Mouse (Mus musculus) B cell, adult 2 months (primary cell): ENCODE results near the gene Adam21.
"Not testable (repeated sequence)": the region's sequence is repeated elsewhere in the genome, so short reads cannot be mapped to it uniquely, and the experiment has no call there.

Experiments used
- DNase-seq, 2 experiments: peaks; one replicate each; pipeline ENCODE4 v3.0.0; 2022

Gene Adam21

DNA sequence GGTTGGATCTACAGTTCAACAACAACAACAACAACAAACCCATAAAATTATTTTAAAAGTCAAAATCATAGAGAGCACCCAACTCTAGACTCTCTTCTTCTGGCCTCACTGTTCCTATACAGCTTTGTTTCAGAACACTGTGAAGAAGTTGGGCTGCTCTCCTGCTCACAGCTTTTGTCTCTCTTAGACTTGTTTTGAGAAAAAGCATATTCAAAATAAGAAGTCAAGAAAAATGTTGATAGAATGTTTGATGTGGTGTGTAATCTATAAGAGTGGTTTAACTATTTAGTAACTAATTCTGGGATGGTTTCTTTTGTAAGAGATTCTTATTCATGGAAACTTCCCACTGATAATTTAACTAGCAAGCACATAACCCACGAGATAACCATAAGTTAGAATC lies at the start of gene Adam21:
TSS of gene Adam21 (minus strand) at position 101 of the 400 bp plus-strand sequence.
- no peak for DNase-seq

DNA sequence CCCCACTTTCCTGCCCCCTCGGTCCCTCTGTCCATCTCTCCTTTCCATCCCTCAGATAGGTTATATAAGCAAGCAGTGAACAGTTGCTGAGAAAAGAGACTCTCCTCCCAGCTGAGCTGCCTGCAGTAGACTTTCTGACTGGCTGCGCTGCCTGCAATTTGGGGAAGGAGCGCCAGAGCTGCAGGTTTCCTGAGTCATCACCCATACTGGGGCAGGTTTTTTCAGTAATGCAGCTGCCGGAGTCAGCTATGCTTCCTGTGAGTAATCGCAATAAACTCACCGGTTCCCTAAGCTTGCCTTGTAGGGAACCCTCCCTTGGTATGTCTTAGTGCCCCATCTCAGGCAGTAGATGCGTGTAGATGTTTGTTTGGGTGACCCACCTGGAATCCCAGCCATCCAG lies 48.7 kb upstream of the Adam21 start:
- no peak for DNase-seq

DNA sequence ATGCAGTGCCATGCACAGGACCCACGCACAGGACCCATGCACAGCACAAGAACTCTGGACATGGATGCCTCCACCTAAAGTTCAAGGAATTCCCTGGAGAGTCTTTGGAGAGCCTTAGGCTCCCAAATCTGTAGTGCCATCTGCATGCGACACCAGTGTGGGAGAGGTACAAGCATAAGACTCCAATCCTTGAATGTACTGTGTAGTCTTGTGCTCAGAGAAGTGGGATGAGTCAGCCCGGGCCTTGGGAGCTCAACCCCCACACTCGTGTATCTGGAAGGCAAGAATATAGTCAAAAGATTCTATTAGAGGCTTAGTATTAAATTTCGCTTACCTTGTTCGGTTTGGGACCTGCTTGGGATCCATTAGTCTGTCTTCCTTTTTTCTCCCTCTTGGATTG lies 47.5 kb upstream of the Adam21 start:
- DNase-seq: no peak

DNA sequence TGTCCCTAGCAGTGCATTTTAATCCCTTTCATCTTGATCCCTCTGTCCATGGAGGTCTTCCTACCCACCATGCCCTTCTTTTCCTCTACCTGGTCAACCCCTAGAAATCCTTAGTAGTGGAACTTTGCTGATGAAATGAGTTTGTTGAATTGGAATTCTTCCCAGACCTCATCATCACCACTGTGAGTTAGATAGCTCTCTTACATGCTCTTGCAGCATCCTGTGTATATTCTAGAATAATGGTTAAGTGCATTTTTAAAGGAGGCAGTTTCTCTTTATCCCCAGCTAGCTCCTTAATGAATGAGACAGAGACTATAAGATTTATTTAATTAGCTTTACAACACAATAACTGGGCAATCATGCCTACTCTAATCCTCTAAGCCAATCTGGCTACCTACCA lies 41.2 kb upstream of the Adam21 start:
- no peak for DNase-seq

DNA sequence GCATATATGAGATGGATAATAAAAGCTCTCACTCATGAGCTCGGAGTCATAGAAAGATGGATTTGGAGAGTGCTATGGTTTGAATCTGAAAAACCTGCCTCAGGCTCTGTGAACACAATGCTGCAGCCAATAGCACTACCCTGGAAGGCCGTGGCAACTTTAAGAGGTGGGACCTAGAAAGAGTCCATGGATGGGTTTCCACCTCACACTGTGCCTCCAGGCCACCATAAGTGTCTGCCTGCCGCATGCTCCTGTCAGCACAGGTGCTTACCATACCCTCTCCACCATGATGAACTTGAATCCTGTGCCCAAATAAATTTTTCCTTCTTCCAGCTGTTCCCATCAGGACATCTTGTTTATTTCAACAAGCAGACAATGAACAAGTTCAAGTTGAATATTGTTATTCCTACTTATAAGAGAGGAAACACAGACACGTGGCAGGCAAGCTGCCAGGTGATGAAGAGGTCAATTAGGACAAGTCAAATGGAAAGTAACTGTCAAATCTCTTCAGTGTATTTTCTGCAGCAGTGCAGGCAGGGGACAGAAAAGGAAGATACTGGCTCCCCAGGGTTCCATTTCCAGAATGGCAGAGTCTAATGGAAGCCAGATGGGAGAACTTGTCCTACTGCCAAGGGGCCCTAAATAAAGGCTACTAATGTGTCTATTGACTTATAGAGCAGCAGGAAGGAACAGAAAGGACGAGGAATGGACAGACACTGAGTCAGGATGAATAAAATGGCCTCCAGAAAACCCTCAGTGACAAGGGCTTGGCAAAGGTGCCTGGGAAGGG lies 36.9 kb upstream of the Adam21 start:
- no peak for DNase-seq

DNA sequence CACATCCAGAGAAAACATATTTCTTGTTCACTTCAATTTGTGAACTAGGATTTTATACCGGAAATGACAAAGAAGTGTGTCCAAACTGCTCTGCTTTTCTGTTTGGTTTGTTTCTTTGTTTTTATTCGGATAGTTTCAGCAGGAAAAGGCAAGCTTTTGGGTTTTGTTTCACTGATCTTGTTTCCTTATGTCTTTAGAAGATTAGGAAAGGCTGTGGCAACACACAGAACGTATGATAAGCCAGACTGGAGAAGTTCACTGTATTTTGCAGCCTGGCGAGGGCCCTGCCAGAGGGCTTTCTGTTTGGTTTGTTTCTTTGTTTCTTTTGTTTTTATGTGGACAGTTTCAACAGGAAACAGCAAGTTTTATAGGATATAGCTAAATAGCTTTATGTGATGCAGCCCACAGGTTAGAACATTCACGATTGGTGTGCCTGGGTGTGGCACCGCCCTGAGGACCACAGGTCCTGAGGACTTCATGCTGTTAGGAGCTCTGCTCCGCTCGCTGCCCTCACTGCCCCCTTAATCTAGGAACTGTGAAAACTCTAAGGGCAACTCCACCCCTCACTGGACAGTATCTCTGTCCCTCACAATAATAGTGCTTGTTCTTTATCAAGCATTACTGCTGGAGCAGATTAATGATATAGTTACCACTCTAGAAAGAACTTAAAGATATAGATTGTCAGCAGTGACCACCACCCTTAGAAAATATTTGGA lies 28.4 kb upstream of the Adam21 start:
- DNase-seq: no peak

DNA sequence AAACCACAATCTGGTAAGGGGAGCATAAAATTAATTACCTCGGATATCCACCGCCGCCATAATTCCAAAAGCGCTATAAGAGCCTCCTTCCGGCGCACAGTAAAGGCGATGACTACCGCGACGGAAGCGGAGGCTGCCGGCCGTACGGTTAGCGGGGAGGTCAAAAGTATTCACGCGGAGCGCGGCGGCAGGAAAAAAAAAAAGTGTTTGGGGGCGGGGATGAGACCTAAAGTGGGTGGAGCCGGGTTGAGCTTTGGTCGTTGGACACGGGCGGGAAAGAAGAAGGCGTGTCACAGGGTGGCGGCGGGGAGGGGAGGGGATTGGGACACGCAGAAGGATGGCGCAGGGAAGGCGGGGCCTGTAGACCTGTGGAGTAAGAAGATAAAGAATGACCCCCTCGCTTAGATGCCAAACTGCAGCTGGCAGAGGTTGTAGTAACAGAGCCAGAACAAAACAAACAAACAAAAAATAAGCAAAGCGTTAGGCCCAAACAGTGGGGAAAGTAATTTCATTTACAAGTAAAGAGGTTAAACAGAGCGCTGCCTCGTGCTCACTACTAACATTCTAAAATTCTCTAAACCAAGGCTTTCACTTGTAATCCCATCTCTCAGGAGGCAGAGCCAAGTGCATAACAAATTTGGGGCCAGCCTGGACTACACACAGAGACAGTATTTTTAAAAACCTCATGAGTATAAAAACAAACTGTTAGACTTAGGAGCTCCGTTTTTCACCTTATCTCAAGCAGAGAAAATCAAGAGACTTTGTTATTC lies 26.8 kb upstream of the Adam21 start, which contains the start of gene Med6:
TSS of gene Med6 (minus strand) at position 107 of the 770 bp plus-strand sequence.
- peak; percentile 89 to 92 for DNase-seq

DNA sequence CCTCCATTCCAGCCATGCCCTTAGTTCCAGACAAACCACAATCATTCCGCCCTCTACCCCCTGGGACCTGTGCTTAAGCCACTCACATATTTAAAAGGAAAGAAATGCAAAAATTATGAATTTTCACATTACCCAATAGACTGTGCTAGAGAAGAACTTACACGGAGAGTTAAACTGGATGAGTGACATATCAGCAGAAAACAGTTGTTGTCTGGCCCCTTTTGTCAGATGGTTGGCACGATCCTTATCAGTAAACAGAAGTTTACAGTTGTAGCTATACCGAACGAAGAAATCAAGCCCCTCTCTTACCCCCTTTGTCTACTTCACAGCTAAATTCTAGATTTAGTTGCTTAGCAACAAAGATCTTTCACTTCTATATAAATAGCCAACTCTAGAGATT lies 343 bp downstream of the Adam21 start:
- no peak for DNase-seq

DNA sequence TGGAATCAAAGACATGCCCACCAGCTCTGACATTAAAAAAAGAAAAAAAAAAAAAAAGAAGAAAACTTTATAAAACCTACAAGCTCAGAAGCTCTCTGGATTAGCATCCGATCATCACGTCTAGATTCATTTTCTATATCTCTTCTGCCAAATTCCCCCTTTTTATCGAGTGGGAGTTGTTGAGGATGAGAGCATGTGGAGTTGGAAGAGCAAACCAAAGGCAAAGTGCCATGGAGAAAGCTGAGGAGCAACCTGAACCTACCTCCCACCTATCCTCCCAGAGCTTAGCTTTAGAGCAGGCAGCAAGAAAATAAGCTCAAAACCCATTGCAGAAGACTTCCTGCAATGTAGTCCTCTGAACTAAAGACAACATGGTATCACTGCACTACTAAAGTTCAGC lies 4.1 kb downstream of the Adam21 start:
- no peak for DNase-seq

DNA sequence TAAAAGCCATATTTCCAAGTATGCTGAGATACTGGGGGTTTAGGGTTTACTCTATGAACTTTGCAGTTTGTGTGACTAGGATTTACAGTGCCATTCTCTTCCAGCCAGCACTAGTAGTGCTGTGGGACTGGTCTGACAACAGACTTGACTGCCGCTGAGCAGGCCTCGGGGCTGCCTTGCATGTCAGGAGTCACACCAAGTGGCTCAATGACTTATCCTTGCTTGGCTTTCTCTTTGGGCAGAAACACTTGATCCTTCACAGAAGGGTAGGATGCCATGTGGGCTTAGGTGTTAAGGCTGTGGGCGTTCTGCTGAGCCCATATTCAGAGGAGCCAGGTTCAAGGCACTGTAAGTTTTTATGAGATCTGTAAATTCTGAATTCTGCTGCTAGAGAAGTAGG lies 19.0 kb downstream of the Adam21 start:
- DNase-seq: no peak

DNA sequence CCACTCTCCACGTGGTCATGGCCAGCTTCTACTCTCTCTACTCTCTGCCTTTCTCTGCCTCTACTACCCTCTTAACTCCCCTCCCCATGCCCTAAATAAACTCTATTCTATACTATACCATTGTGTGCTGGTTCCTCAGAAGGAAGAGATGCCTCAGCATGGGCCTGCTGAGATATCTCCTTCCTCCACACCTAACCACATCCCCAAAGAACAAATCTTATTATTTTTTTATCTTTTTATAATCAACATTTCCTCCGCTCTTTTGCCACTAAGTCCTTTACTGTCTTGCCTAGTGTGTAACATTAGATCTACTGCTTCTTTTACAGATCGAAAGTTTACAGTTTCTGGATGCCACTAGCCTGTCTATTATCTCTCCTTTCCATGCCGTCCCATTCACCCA lies 21.1 kb downstream of the Adam21 start:
- no peak for DNase-seq

DNA sequence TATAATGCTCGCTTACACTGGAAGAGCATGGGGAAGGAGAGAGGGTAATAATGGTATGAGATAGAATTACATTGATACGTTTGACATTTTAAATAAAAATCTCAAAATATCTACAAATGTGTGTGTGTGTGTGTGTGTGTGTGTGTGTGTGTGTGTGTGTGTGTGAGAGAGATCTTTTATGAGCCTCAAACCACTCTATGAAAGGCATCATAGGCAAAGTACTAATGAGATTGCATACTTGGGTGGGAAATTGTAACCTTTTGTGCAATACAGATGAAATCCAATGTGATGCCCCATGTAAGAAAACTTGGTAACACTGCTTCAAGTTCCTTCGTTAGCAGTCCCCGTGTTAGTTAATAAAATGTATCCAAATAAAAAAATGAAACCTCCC lies 35.2 kb downstream of the Adam21 start:
- no peak for DNase-seq

DNA sequence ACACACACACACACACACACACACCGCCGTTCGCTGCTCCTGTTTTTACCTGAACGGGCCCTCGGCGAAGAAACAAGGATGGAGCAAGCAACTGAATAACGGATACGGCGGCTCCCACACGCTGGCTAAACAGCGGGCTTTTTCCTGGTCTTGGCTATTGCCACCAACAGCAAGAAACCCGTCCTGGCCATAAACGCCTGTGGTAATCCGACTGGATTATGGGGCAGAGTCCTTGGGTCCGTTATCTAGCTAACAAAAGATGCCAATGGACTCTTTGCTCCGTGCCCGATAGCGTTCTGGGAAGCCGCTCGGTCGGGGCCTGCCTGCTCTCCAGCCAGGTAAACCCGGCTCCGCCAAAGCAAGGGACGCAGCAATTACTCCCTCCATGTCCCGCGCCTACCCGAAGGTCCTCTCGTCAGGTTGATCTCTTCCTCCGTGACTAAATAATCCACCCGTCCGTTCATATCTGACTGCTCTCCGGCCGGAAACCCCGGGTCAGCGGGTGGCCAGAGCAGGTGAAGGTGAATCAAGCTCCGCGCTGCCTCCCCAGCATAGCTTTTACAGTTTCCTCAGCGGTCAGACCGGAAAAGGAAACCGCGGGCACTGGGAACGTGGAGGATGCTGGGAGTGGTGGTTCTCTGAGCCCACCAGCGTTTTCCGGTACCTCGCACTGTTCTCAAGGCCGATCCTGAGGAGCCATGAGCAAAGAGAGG lies 35.8 kb downstream of the Adam21 start, which contains the start of the genes Gm20498 and Synj2bp:
TSS of gene Gm20498 (minus strand) at position 590 of the 713 bp plus-strand sequence.
TSS of gene Synj2bp (minus strand) at position 596 of the 713 bp plus-strand sequence.
- peak; percentile 74 to 78 for DNase-seq

DNA sequence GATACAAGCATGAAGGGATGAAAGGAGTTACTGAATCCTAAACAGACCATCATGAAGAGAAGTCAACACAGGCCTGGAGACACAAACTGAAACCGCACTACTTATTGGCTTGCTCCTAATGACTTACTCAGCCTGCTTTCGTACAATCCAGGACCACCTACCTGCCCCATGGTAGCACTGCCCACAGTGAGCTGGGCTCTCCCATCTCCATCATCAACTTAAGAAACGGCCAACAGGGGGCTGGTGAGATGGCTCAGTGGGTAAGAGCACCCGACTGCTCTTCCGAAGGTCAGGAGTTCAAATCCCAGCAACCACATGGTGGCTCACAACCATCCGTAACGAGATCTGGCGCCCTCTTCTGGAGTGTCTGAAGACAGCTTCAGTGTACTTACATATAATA lies 37.7 kb downstream of the Adam21 start:
- not testable (repeated sequence) for DNase-seq
